Mouse (Mus musculus) kidney, embryonic 15.5 days (tissue): ENCODE results near the gene Rhbdl1. TPM values are rescaled to one million over a fixed set of nuclear protein-coding genes. Genes with fewer than 3 reads are reported as not detected.

Source experiments
- ATAC-seq: fragments of 200-750 bp; cut with Nextera tagmentation; replicated peaks from 2 replicates; pipeline ENCODE4 v1.8.0; 2017; ENCODE audit warnings: moderate TSS enrichment; ENCODE audit not compliant: low FRiP score
- H3K27ac ChIP-seq: fragments of 300-500 bp; sonication (generic); 2 replicates; pipeline ENCODE4 v1.5.1; 2015; ENCODE audit warnings: mild to moderate bottlenecking, inconsistent platforms
- H3K27me3 ChIP-seq: fragments of 300-500 bp; sonication (generic); 2 replicates; pipeline ENCODE4 v1.6.1; 2015; ENCODE audit warnings: inconsistent platforms
- H3K36me3 ChIP-seq: fragments of 300-500 bp; sonication (generic); 2 replicates; pipeline ENCODE4 v1.6.1; 2015; ENCODE audit warnings: inconsistent platforms
- H3K4me1 ChIP-seq: fragments of 300-500 bp; sonication (generic); 2 replicates; pipeline ENCODE4 v1.6.1; 2015; ENCODE audit warnings: inconsistent platforms
- H3K4me2 ChIP-seq: fragments of 300-500 bp; sonication (generic); 2 replicates; pipeline ENCODE4 v1.6.1; 2015; ENCODE audit warnings: moderate library complexity, mild to moderate bottlenecking, inconsistent platforms
- H3K4me3 ChIP-seq: fragments of 300-500 bp; sonication (generic); replicated peaks from 2 replicates; pipeline ENCODE4 v1.5.1; 2015; ENCODE audit warnings: mild to moderate bottlenecking, inconsistent platforms
- H3K9ac ChIP-seq: fragments of 300-500 bp; sonication (generic); 2 replicates; pipeline ENCODE4 v1.6.1; 2015; ENCODE audit warnings: mild to moderate bottlenecking, inconsistent platforms
- H3K9me3 ChIP-seq: fragments of 300-500 bp; sonication (generic); replicated peaks from 2 replicates; pipeline ENCODE4 v1.6.1; 2016; ENCODE audit warnings: inconsistent platforms
- WGBS: fragments of 180-500 bp; shearing (Covaris S2); methylation state at CpG from one replicate; pipeline ENCODE4 v1.1.7; 2015; ENCODE audit warnings: mixed read lengths; 5-methylcytosine and 5-hydroxymethylcytosine counted together
- microRNA-seq: library from miRNA; unstranded; fragments of <30 nt; microRNA quantifications from one replicate; pipeline ENCODE4, GENCODE M21; 2016
- polyA plus RNA-seq: library from polyadenylated mRNA; unstranded; fragments of >200 nt; fragmentation: Nextera tagmentation; extraction: Ambion mirVana; gene quantifications from 2 replicates; pipeline ENCODE4 v1.2.1, GENCODE M21; 2015

Rhbdl1 gene
- polyA plus RNA-seq, 1 experiment from 2014 or later, result 3.8 TPM

GRCm38 (mm10) chr17:25792615-25793014 lies 44.5 kb downstream of the Rhbdl1 start, which contains the start of gene Fam173a:
Fam173a (minus strand) TSS chr17:25792901.
- Histone ChIP-seq H3K27me3 (no peaks in the 10 kb centered on the region), H3K36me3 (peaks cover 31% of the 10 kb centered on the region), H3K4me3 (peak within 1 kb of the TSS; percentile 78), H3K4me1 (peaks cover 61% of the 10 kb centered on the region), H3K9ac (peak within 1 kb of the TSS; percentile 73), H3K4me2 (peak within 1 kb of the TSS; percentile 79), H3K27ac (peak within 1 kb of the TSS; percentile 98), H3K9me3 (no peaks in the 10 kb centered on the region)
- 0% methylated on average over 14 of the region's 14 CpGs for WGBS
- peak; percentile 59; the same call in 1 of the 2 replicates for ATAC-seq

GRCm38 (mm10) chr17:25791843-25792527 lies 45.1 kb downstream of the Rhbdl1 start:
- Histone ChIP-seq H3K4me3 (peak overlapping the region; percentile 78), H3K27me3 (no peaks in the 10 kb centered on the region), H3K9ac (peak overlapping the region; percentile 73), H3K4me2 (peak overlapping the region; percentile 79), H3K4me1 (peaks cover 55% of the 10 kb centered on the region), H3K27ac (peak overlapping the region; percentile 98), H3K36me3 (peaks cover 38% of the 10 kb centered on the region), H3K9me3 (no peaks in the 10 kb centered on the region)
- ATAC-seq, result peak; percentile 49
- WGBS, result under 1% methylated on average over 45 of the region's 45 CpGs

- H3K4me2 ChIP-seq, result peak overlapping the region; percentile 79
- peak overlapping the region; percentile 73 for H3K9ac ChIP-seq
- no peaks in the 10 kb centered on the region for H3K27me3 ChIP-seq
- peak overlapping the region; percentile 78 for H3K4me3 ChIP-seq
- H3K36me3 ChIP-seq, result peaks cover 40% of the 10 kb centered on the region
- ATAC-seq, result no peak; the same call in 1 of the 2 replicates
- peak overlapping the region; percentile 98 for H3K27ac ChIP-seq
- H3K9me3 ChIP-seq, result no peaks in the 10 kb centered on the region
- WGBS, result 25% methylated on average over 19 of the region's 19 CpGs
- H3K4me1 ChIP-seq, result peaks cover 54% of the 10 kb centered on the region
Measured at GRCm38 (mm10) chr17:25791320-25791842, 45.7 kb downstream of the Rhbdl1 start.

- Histone ChIP-seq H3K4me3 (no peak overlapping the region), H3K27me3 (no peaks in the 10 kb centered on the region), H3K4me2 (no peak overlapping the region), H3K9me3 (no peaks in the 10 kb centered on the region), H3K9ac (no peak overlapping the region), H3K36me3 (peaks cover 57% of the 10 kb centered on the region), H3K4me1 (peaks cover 34% of the 10 kb centered on the region), H3K27ac (no peak overlapping the region)
- ATAC-seq, result no peak
- 90% methylated on average over 9 of the region's 9 CpGs for WGBS
Measured at GRCm38 (mm10) chr17:25786781-25787504, 50.2 kb downstream of the Rhbdl1 start.

DNA sequence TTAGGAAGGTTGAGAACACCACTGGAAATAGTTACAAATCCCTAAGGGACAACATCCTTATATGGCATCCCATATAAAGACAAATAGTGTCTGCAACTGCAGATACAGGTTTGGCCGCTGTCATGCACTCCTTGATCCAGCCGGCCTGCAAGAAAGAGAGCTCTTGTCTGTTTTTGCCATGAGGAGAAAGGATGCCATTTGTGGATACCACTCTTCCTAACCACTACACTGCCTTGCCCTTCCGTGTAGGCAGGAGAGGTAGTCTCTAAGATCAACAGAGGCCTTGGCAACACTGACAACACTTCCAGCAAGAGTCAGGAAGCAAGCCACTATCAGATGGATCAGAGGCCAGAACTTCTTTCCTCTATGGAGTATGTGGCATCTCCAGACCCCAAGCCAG lies 50.8 kb downstream of the Rhbdl1 start, which contains the start of gene Ccdc78:
Ccdc78 (plus strand) TSS at position 301 of the 400 bp plus-strand sequence.
- H3K4me3 ChIP-seq, result peak within 1 kb of the TSS; percentile 72
- 83% methylated on average over 3 of the region's 3 CpGs for WGBS
- H3K27me3 ChIP-seq, result no peaks in the 10 kb centered on the region
- peak within 1 kb of the TSS; percentile 67 for H3K4me2 ChIP-seq
- no peaks in the 10 kb centered on the region for H3K9me3 ChIP-seq
- peaks cover 64% of the 10 kb centered on the region for H3K36me3 ChIP-seq
- H3K9ac ChIP-seq, result peak within 1 kb of the TSS; percentile 69
- no peak for ATAC-seq
- H3K4me1 ChIP-seq, result peaks cover 29% of the 10 kb centered on the region
- peak within 1 kb of the TSS; percentile 96 for H3K27ac ChIP-seq

- Histone ChIP-seq H3K27me3 (no peaks in the 10 kb centered on the region), H3K4me1 (peaks cover 20% of the 10 kb centered on the region), H3K4me3 (peak within 1 kb of the TSS; percentile 72), H3K4me2 (peak within 1 kb of the TSS; percentile 67), H3K27ac (peak within 1 kb of the TSS; percentile 96), H3K9ac (peak within 1 kb of the TSS; percentile 69), H3K9me3 (no peaks in the 10 kb centered on the region), H3K36me3 (peaks cover 69% of the 10 kb centered on the region)
- WGBS, result under 1% methylated on average over 23 of the region's 23 CpGs
- peak; percentile 86 for ATAC-seq
Measured at GRCm38 (mm10) chr17:25785281-25785745, 51.8 kb downstream of the Rhbdl1 start, which contains the start of gene Haghl. Haghl (minus strand) TSS chr17:25785673.

Small RNA genes within 50 kb of the gene (microRNA-seq; reads per million reads assigned to microRNA genes)
- not detected for gene Mir3082

Other genes starting within 250 kb of the Rhbdl1 start
- 0.99 and 1.1 TPM in 2 replicates for gene Gng13, start 120.1 kb downstream of the Rhbdl1 start, polyA plus RNA-seq
- gene Chtf18, start 109.9 kb downstream of the Rhbdl1 start, polyA plus RNA-seq, result 31.0 and 38.4 TPM in 2 replicates
- 19.3 and 20.7 TPM in 2 replicates for gene Rpusd1, start 109.6 kb downstream of the Rhbdl1 start, polyA plus RNA-seq
- 0.08 TPM in 1 of 2 replicates, not detected in the other for gene Mslnl, start 101.3 kb downstream of the Rhbdl1 start, polyA plus RNA-seq
- 5.6 and 6.3 TPM in 2 replicates for gene Msln, start 82.9 kb downstream of the Rhbdl1 start, polyA plus RNA-seq
- gene Narfl, start 63.5 kb downstream of the Rhbdl1 start, polyA plus RNA-seq, result 30.6 and 31.8 TPM in 2 replicates
- 63.0 and 74.8 TPM in 2 replicates for gene Haghl, start 51.6 kb downstream of the Rhbdl1 start, polyA plus RNA-seq
- gene Ccdc78, start 50.7 kb downstream of the Rhbdl1 start, polyA plus RNA-seq, result 0.23 and 0.29 TPM in 2 replicates
- gene Fam173a, start 44.4 kb downstream of the Rhbdl1 start, polyA plus RNA-seq, result 91.7 and 101 TPM in 2 replicates
- not detected in 2 replicates for gene AC134908.4, start 41.6 kb downstream of the Rhbdl1 start, polyA plus RNA-seq
- gene Metrn, start 40.2 kb downstream of the Rhbdl1 start, polyA plus RNA-seq, result 53.5 and 58.5 TPM in 2 replicates
- 1.5 and 2.2 TPM in 2 replicates for gene Fbxl16, start 28.2 kb downstream of the Rhbdl1 start, polyA plus RNA-seq
- 28.1 and 31.8 TPM in 2 replicates for gene Wdr24, start 13.7 kb downstream of the Rhbdl1 start, polyA plus RNA-seq
- 56.2 and 61.4 TPM in 2 replicates for gene Jmjd8, start 8.4 kb downstream of the Rhbdl1 start, polyA plus RNA-seq
- 336 and 362 TPM in 2 replicates for gene Stub1, start 3.9 kb downstream of the Rhbdl1 start, polyA plus RNA-seq
- gene Gm20683, start 4.5 kb upstream of the Rhbdl1 start, polyA plus RNA-seq, result 1.8 and 3.0 TPM in 2 replicates
- 26.8 and 29.0 TPM in 2 replicates for gene Rhot2, start 7.6 kb upstream of the Rhbdl1 start, polyA plus RNA-seq
- gene Wdr90, start 24.2 kb upstream of the Rhbdl1 start, polyA plus RNA-seq, result 31.2 and 35.6 TPM in 2 replicates
- 54.9 and 55.1 TPM in 2 replicates for gene Mcrip2, start 31.5 kb upstream of the Rhbdl1 start, polyA plus RNA-seq
- 78.7 and 81.5 TPM in 2 replicates for gene Mettl26, start 37.8 kb upstream of the Rhbdl1 start, polyA plus RNA-seq
- gene Wfikkn1, start 43.6 kb upstream of the Rhbdl1 start, polyA plus RNA-seq, result 0.49 and 0.56 TPM in 2 replicates
- gene Rab40c, start 82.4 kb upstream of the Rhbdl1 start, polyA plus RNA-seq, result 27.8 and 30.9 TPM in 2 replicates
- gene Pigq, start 107.6 kb upstream of the Rhbdl1 start, polyA plus RNA-seq, result 72.2 and 76.4 TPM in 2 replicates
- 1.5 TPM in 2 replicates for gene Nhlrc4, start 107.7 kb upstream of the Rhbdl1 start, polyA plus RNA-seq
- 5.4 and 5.7 TPM in 2 replicates for gene A930017K11Rik, start 115.3 kb upstream of the Rhbdl1 start, polyA plus RNA-seq
- 22.7 and 31.6 TPM in 2 replicates for gene Capn15, start 148.5 kb upstream of the Rhbdl1 start, polyA plus RNA-seq
- 29.1 and 30.2 TPM in 2 replicates for gene Rab11fip3, start 232.3 kb upstream of the Rhbdl1 start, polyA plus RNA-seq